Mouse (Mus musculus): ENCODE measurements around the gene Ppp1r13b. TPM values are rescaled to one million over a fixed set of nuclear protein-coding genes. Genes with fewer than 3 reads are reported as not detected.

Ppp1r13b gene
- polyA plus RNA-seq, 1 experiment from 2014 or later: 40.4 TPM

GRCm38 (mm10) chr12:111813111-111813765, 94.7 kb downstream of the Ppp1r13b start:
- Histone ChIP-seq H3K4me3 (peak overlapping the region; percentile 94), H3K9me3 (no peaks in the 10 kb centered on the region), H3K9ac (peak overlapping the region; percentile 43; the same call in 1 of the 2 replicates), H3K4me1 (peaks cover 45% of the 10 kb centered on the region), H3K36me3 (replicated peaks) (peaks cover under 1% of the 10 kb centered on the region; the same call in 1 of the 2 replicates), H3K27ac (no peak overlapping the region), H3K27me3 (replicated peaks) (no peaks in the 10 kb centered on the region), H3K4me2 (peak overlapping the region; percentile 99)
- no peak; the same call in 1 of the 2 replicates for ATAC-seq (replicated peaks)
- 6% methylated on average over 27 of the region's 27 CpGs for WGBS

DNA sequence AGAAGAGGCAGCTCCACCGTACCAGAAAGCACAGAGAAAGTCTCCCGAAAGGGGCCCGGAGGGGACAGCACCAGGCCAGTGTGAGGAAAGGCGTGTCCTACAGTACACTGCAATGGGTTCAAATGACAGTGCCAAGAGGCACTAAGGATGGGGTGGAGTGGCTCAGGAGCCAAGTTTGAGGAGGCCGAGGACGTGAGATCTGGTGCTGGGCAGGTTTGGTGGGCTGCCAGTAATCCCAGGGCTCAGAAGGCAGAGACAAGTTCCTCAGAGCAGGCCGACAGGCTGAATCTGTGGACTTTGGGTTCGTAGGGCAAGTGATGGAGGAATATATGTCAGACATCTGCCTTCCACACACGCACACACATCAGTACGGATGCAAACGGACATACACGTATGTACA, 95.3 kb downstream of the Ppp1r13b start:
- WGBS: 72% methylated on average over 12 of the region's 12 CpGs
- Histone ChIP-seq H3K36me3 (replicated peaks) (peaks cover 7% of the 10 kb centered on the region), H3K27ac (no peak overlapping the region), H3K9ac (no peak overlapping the region), H3K4me2 (peak overlapping the region; percentile 99; the same call in 1 of the 2 replicates), H3K4me3 (no peak overlapping the region), H3K4me1 (peaks cover 45% of the 10 kb centered on the region), H3K27me3 (replicated peaks) (no peaks in the 10 kb centered on the region), H3K9me3 (no peaks in the 10 kb centered on the region)
- ATAC-seq (replicated peaks): no peak

GRCm38 (mm10) chr12:111812075-111812474, 95.8 kb downstream of the Ppp1r13b start:
- Histone ChIP-seq H3K36me3 (replicated peaks) (peaks cover 7% of the 10 kb centered on the region), H3K9ac (no peak overlapping the region), H3K27ac (no peak overlapping the region), H3K4me3 (no peak overlapping the region), H3K4me1 (peaks cover 45% of the 10 kb centered on the region), H3K27me3 (replicated peaks) (no peaks in the 10 kb centered on the region), H3K9me3 (no peaks in the 10 kb centered on the region), H3K4me2 (no peak overlapping the region)
- 84% methylated on average over 13 of the region's 13 CpGs for whole genome bisulfite sequencing
- no peak for ATAC-seq (replicated peaks)

DNA sequence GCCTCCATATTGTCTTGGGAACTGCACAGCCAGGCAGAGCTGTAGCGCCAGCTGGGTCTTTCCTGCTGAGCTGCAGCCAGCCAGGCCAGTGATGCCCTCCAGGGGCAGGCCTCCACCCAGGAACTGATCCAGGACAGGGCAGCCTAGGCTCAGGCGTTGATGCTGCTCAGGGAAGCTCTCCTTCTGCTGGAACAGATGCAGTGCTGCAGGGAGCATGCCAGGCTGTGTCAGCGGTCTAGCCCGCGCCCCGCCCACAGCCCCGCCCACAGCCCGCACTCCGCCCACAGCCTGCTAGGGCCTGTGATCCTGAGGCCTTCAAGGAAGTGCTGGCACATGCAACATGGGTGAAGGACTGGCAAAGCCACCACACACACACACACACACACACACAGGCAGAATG, 98.1 kb downstream of the Ppp1r13b start:
- peaks cover 10% of the 10 kb centered on the region for H3K36me3 ChIP-seq (replicated peaks)
- H3K27me3 ChIP-seq (replicated peaks): no peaks in the 10 kb centered on the region
- peak overlapping the region; percentile 28 for H3K27ac ChIP-seq
- 2% methylated on average over 9 of the region's 9 CpGs for WGBS
- H3K4me2 ChIP-seq: no peak overlapping the region
- no peak for ATAC-seq (replicated peaks)
- no peaks in the 10 kb centered on the region for H3K9me3 ChIP-seq
- peaks cover 24% of the 10 kb centered on the region for H3K4me1 ChIP-seq
- no peak overlapping the region for H3K4me3 ChIP-seq
- no peak overlapping the region for H3K9ac ChIP-seq

GRCm38 (mm10) chr12:111808775-111809174, 99.1 kb downstream of the Ppp1r13b start:
- peaks cover 19% of the 10 kb centered on the region for H3K4me1 ChIP-seq
- H3K4me2 ChIP-seq: no peak overlapping the region
- no peaks in the 10 kb centered on the region for H3K9me3 ChIP-seq
- no peak overlapping the region for H3K9ac ChIP-seq
- no peak overlapping the region for H3K4me3 ChIP-seq
- no peaks in the 10 kb centered on the region for H3K27me3 ChIP-seq (replicated peaks)
- WGBS: 93% methylated on average over 6 of the region's 6 CpGs
- no peak overlapping the region for H3K27ac ChIP-seq
- ATAC-seq (replicated peaks): no peak
- peaks cover 10% of the 10 kb centered on the region for H3K36me3 ChIP-seq (replicated peaks)

DNA sequence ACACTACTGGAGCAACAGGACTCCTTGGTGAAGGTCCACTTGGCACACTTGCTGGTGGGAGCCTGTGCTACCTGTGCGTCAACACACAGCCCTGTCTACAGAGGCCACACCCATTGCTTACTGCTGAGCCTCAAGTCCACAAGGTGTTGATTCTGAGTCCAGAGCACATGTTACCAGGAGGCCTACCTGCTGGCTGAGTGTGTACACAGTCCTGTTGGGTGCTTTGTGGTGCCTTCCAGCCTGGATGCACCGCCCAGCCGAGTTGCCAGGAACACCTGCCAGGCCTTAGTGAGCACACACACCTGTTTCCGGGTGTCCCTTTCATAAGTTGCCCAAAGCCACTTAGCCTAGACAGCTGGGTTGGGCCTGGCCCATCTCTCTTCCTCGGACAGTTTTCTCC, 104.4 kb downstream of the Ppp1r13b start:
- Histone ChIP-seq H3K4me3 (no peak overlapping the region), H3K4me2 (no peak overlapping the region), H3K36me3 (replicated peaks) (peaks cover 16% of the 10 kb centered on the region), H3K9me3 (no peaks in the 10 kb centered on the region), H3K27ac (no peak overlapping the region), H3K9ac (no peak overlapping the region), H3K4me1 (no peaks in the 10 kb centered on the region), H3K27me3 (replicated peaks) (no peaks in the 10 kb centered on the region)
- 91% methylated on average over 5 of the region's 5 CpGs for WGBS
- ATAC-seq (replicated peaks): no peak

DNA sequence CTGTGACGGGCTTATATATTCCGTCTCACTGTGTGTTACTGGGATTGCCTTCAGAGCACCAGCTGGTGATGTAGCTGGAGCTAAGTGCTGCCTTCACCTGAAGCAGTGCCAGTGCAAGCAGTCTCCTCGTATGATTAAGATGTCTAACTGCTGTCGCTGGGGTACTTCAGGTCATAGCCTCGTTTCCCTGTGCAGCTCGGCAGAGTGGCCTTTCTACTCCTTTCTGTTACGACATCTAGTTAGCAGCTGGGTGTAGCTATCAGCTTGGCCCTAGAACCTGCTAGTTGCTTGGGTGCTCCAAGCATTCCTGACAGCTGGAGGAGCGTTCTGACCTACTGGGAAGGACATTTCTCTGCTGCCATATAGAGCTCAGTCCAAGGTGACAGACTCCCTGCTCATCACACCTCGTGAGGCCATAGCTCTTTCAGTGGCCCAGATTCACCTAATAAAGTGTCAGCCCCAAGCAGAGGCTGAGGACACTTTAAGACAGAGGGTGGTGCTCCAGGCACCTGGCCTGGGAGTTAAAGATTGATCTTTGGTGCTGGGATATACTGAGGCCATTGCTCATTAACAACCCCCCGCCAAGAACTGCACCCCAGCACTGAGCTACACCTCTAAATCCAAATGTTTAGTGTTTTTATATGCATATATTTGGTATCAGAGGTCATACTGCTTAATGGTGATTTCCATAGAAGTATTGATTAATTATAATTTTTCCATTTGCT, 107.3 kb downstream of the Ppp1r13b start:
- Histone ChIP-seq H3K4me2 (no peak overlapping the region), H3K4me3 (no peak overlapping the region), H3K27me3 (replicated peaks) (no peaks in the 10 kb centered on the region), H3K9me3 (no peaks in the 10 kb centered on the region), H3K27ac (no peak overlapping the region), H3K36me3 (replicated peaks) (peaks cover 17% of the 10 kb centered on the region; the same call in 1 of the 2 replicates), H3K4me1 (no peaks in the 10 kb centered on the region), H3K9ac (no peak overlapping the region)
- WGBS: 85% methylated on average over 10 of the region's 10 CpGs
- no peak for ATAC-seq (replicated peaks)

DNA sequence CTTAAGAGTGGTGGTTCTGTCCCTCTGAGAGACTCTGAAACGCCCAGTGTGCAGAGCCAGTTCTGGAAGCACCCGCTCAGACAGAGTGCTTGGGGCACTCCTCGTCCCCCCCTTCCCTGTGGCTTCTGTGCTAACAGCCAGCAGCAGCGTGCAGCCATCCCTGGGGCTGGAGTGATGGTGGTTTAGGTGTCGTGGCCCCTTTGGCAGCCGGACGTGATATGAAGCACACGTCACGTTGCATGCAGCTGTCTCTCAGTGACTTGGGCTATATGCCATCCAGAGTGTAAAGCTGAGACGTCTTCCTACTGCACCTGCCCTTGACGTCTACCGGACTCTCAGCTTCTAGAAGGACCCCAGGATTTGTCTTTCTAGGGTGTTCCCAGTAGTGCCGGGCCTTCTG, 109.4 kb downstream of the Ppp1r13b start:
- no peaks in the 10 kb centered on the region for H3K4me1 ChIP-seq
- no peaks in the 10 kb centered on the region for H3K9me3 ChIP-seq
- no peak overlapping the region for H3K9ac ChIP-seq
- no peak overlapping the region for H3K4me3 ChIP-seq
- 93% methylated on average over 13 of the region's 13 CpGs for WGBS
- no peak overlapping the region for H3K4me2 ChIP-seq
- no peak overlapping the region for H3K27ac ChIP-seq
- no peaks in the 10 kb centered on the region for H3K27me3 ChIP-seq (replicated peaks)
- peaks cover 27% of the 10 kb centered on the region; the same call in 1 of the 2 replicates for H3K36me3 ChIP-seq (replicated peaks)
- ATAC-seq (replicated peaks): no peak

DNA sequence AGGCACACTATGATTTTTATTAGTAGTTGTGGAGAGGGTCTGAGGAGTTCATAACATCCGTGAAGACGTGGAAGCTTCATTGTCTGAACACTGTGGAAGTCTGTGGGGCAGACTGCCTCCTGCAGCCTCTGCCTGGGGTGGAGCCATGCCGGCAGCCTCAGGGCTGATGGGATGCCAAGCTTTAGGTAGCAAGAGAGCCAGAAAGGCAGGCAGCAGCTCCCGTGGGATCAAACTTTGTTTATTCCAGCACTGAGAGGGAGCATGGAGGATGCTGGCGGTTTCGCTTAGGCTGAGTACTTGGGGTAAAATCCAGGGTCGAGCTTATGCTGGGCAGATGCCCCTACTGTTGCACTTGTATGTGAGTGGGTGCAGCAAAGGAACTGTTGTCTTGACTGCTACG, 110.7 kb downstream of the Ppp1r13b start:
- no peaks in the 10 kb centered on the region for H3K4me1 ChIP-seq
- WGBS: 86% methylated on average over 8 of the region's 8 CpGs
- H3K9ac ChIP-seq: no peak overlapping the region
- H3K4me3 ChIP-seq: no peak overlapping the region
- H3K27me3 ChIP-seq (replicated peaks): no peaks in the 10 kb centered on the region
- no peak overlapping the region for H3K27ac ChIP-seq
- H3K4me2 ChIP-seq: no peak overlapping the region
- no peak for ATAC-seq (replicated peaks)
- peaks cover 36% of the 10 kb centered on the region for H3K36me3 ChIP-seq (replicated peaks)
- H3K9me3 ChIP-seq: no peaks in the 10 kb centered on the region

DNA sequence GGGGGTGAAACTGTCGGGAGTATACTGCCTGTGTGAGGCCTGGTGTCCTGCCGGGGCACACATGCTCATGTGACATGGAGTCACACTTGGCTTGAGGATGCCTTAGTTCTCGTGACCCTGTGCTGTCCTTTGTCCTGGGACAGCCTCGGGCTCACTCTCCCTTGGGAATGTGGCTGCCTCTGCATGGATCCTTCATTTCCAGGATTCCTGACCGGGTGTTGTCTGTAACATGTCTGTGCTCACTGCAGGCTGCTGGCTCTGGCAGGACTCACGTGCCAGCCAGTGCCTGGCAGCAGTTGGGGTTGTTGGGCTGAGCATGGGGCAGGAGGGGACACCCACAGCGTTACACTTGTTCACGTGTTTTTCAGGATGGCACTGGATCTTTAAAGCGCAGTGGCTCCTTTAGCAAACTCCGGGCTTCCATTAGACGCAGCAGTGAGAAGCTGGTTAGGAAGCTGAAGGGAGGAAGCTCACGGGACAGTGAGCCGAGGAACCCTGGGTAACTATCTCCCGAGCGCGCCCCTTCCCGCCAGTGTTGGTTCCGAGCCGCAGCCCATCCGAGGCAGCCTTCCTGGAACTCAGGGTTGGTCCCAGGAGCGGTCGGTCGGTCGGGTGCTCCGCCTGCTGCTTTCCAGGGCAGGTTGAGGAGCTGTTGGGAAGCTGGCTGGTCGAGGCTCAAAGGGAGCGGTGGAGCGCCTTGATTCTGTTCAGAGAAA, 112.6 kb downstream of the Ppp1r13b start:
- no peak overlapping the region for H3K9ac ChIP-seq
- H3K36me3 ChIP-seq (replicated peaks): peaks cover 44% of the 10 kb centered on the region
- no peaks in the 10 kb centered on the region for H3K27me3 ChIP-seq (replicated peaks)
- whole genome bisulfite sequencing: 90% methylated on average over 28 of the region's 28 CpGs
- no peaks in the 10 kb centered on the region for H3K4me1 ChIP-seq
- no peak overlapping the region for H3K4me3 ChIP-seq
- ATAC-seq (replicated peaks): no peak
- H3K9me3 ChIP-seq: no peaks in the 10 kb centered on the region
- no peak overlapping the region for H3K4me2 ChIP-seq
- H3K27ac ChIP-seq: no peak overlapping the region

DNA sequence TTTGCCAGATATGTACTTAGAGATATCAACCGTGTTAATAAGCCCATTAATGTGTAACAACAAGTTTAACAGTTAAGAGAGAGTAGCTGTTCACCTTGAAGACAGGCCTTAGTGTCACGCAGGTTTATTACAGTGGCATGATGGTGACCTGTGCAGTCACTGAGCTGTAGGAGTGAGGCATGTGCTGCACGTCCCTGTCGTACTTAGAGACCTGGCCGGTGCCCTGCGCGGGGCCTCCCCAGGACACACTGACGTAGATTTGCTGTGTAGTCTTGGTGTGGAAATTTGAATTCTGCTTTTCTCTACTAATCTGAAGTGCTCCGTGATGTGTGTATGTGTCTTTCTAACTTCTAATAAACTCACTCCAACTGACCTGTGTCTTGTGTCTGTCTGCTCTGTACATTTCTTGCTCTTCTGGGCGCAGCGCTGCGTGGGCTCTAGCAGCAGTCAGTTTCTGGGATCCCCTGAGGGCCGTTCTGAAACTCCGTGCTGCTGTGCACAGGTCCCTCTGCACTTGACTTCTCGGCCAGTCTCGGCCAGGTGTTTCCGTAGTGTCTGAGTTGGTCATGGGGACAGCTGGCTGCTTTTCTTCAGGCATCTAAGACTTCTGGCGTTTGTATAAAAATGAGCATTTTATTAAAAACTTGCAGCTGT, 113.3 kb downstream of the Ppp1r13b start:
- no peak overlapping the region for H3K4me3 ChIP-seq
- H3K4me1 ChIP-seq: no peaks in the 10 kb centered on the region
- no peak overlapping the region for H3K9ac ChIP-seq
- 95% methylated on average over 18 of the region's 18 CpGs for WGBS
- H3K4me2 ChIP-seq: no peak overlapping the region
- ATAC-seq (replicated peaks): no peak
- H3K27me3 ChIP-seq (replicated peaks): no peaks in the 10 kb centered on the region
- H3K27ac ChIP-seq: no peak overlapping the region
- peaks cover 51% of the 10 kb centered on the region for H3K36me3 ChIP-seq (replicated peaks)
- no peaks in the 10 kb centered on the region for H3K9me3 ChIP-seq

DNA sequence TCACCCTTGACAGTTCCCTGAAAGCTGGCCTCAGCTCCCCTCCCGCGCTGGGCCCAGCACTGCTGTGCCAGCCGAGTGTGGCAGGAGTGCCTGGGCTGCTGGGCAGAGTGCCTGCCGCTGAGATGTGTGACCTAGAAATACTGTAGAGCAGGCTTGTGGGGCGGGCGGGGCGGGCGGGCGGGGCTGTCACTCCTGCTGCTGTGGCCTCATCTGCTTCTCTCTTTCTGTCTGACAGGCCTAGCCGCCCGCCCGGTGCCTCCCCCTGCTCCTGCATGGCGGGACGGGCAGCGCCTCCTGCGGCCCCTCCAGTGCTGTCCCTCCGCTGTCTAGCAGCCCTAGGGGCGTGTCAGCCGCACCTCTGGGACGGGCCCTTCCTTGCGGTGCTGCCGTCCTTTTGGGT, 113.8 kb downstream of the Ppp1r13b start:
- Histone ChIP-seq H3K4me1 (no peaks in the 10 kb centered on the region), H3K27me3 (replicated peaks) (no peaks in the 10 kb centered on the region), H3K9ac (no peak overlapping the region), H3K36me3 (replicated peaks) (peaks cover 56% of the 10 kb centered on the region), H3K4me3 (no peak overlapping the region), H3K27ac (no peak overlapping the region), H3K4me2 (no peak overlapping the region), H3K9me3 (no peaks in the 10 kb centered on the region)
- ATAC-seq (replicated peaks): no peak
- WGBS: 86% methylated on average over 22 of the region's 22 CpGs
